Comparison of ENCODE assay signal across 8 mouse cellular contexts in genomic region chr3:120729671-120730070, GRCm38 (mm10).
A peak's percentile ranks its signal among the peaks of the same experiment; 100 is the strongest.
DNase-seq lines count a peak whose midpoint lies in the region; ATAC-seq and TF ChIP-seq lines count a peak whose summit lies in the region.
"Had no signal": no experiment of that assay in that cellular context is flagged by ENCODE, and none has a peak within 500 bp of the region (broad histone marks: within the 10 kb centered on the region; RNA-seq: fewer than 3 reads in every experiment).

No protein-coding gene starts in this region.

- no peak for TF ChIP-seq CTCF in intestine, postnatal 0 days (IDR thresholded peaks at IDR 0.05; ENCODE audit: low read depth)

- peaks cover 17% of the 10 kb centered on the region for H3K4me1 ChIP-seq in forebrain, embryonic 10.5 days
- peaks cover 8% of the 10 kb centered on the region for H3K4me1 ChIP-seq in hindbrain, embryonic 10.5 days (replicated peaks)
- no peaks in the 10 kb centered on the region for H3K4me1 ChIP-seq in intestine, postnatal 0 days (replicated peaks; ENCODE audit: control insufficient read depth, insufficient read depth, low read length)

- no peak for DNase-seq in forebrain, embryonic 10.5 days (ENCODE audit: extremely low spot score, low spot score)
- DNase-seq in hindbrain, embryonic 10.5 days (ENCODE audit: low spot score): peak; percentile 13
- peak; percentile 60 to 84 for DNase-seq in left cerebral cortex, postnatal 25 days (ENCODE audit: low spot score in 2 of 2)
- peak; percentile 79 to 92 for DNase-seq in right cerebral cortex, postnatal 10 days (ENCODE audit: low spot score in 2 of 2)
- no peak for DNase-seq in gastrocnemius, postnatal 36 days
- DNase-seq in kidney, postnatal 4 days: no peak
- DNase-seq: adrenal gland, postnatal 36 days had no signal

- intact Hi-C loops in left cerebral cortex, postnatal 25 days (cut with DNase I): loop anchor here (5.0 kb wide), 1 partner anchor 158 kb away; no protein-coding TSS in a partner anchor
- intact Hi-C loops in gastrocnemius, postnatal 36 days (cut with DNase I): no loop called here

- WGBS in forebrain, embryonic 10.5 days: 67% methylated on average over 5 of the region's 5 CpGs
- 49% methylated on average over 5 of the region's 5 CpGs for WGBS in hindbrain, embryonic 10.5 days
- 53% methylated on average over 5 of the region's 5 CpGs for WGBS in intestine, postnatal 0 days

- H3K27ac ChIP-seq in forebrain, embryonic 10.5 days: 0 out of 2 replicates have a peak overlapping the region, but pooled peaks have one; percentile 5
- no peak overlapping the region for H3K27ac ChIP-seq in hindbrain, embryonic 10.5 days
- H3K27ac ChIP-seq in intestine, postnatal 0 days (ENCODE audit: low read depth, low read length): no peak overlapping the region

- H3K36me3 ChIP-seq in forebrain, embryonic 10.5 days (replicated peaks): no peaks in the 10 kb centered on the region
- H3K36me3 ChIP-seq in hindbrain, embryonic 10.5 days: no peaks in the 10 kb centered on the region
- no peaks in the 10 kb centered on the region for H3K36me3 ChIP-seq in intestine, postnatal 0 days (ENCODE audit: control insufficient read depth, insufficient read depth)

- no peaks in the 10 kb centered on the region for H3K27me3 ChIP-seq in forebrain, embryonic 10.5 days (ENCODE audit: poor library complexity, severe bottlenecking)
- no peaks in the 10 kb centered on the region for H3K27me3 ChIP-seq in hindbrain, embryonic 10.5 days (ENCODE audit: insufficient read depth, poor library complexity, severe bottlenecking)
- H3K27me3 ChIP-seq in intestine, postnatal 0 days (replicated peaks; ENCODE audit: control insufficient read depth, insufficient read depth, low read length): no peaks in the 10 kb centered on the region

- H3K9me3 ChIP-seq in forebrain, embryonic 10.5 days: no peaks in the 10 kb centered on the region
- H3K9me3 ChIP-seq in hindbrain, embryonic 10.5 days: no peaks in the 10 kb centered on the region
- H3K9me3 ChIP-seq in intestine, postnatal 0 days (ENCODE audit: control insufficient read depth): no peaks in the 10 kb centered on the region

- no peak for ATAC-seq in intestine, postnatal 0 days

- no peak overlapping the region for H3K4me3 ChIP-seq in forebrain, embryonic 10.5 days
- H3K4me3 ChIP-seq in hindbrain, embryonic 10.5 days: no peak overlapping the region
- no peak overlapping the region for H3K4me3 ChIP-seq in intestine, postnatal 0 days (ENCODE audit: low read depth, low read length)

- H3K4me2 ChIP-seq in intestine, postnatal 0 days (replicated peaks; ENCODE audit: low read depth): no peak overlapping the region

- no peak overlapping the region for H3K9ac ChIP-seq in intestine, postnatal 0 days (ENCODE audit: low read depth, low read length)

Comparison
In these comparisons a context has a peak if more than half of its experiments do, and no peak if none do; other contexts are left out.
1. DNase-seq: peak in hindbrain, embryonic 10.5 days (single experiment), left cerebral cortex, postnatal 25 days (2 of 2) and right cerebral cortex, postnatal 10 days (2 of 2); none in forebrain, embryonic 10.5 days (single experiment), gastrocnemius, postnatal 36 days (0 of 2) and kidney, postnatal 4 days (0 of 2).